Mouse (Mus musculus): Measurements from ENCODE around the gene Taf1d.

DNA sequence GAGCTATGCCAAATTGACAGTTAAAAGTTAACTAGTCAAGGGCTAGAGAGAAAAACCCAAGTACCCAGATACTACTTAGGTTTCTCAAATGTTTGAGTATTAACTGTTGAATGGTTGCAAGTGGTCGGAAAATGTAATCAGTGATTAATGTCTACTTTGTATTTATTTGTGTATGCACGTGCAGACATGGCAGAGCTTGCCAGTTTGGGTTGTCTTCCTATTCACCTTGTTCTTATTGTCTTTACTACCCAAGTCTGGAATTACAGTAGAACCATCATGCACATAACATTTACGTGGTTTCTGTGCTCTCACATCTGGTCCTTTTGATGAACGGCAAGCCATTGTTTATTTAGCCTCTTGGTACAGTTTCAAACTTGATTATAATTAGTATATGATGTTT, 3.4 kb downstream of the Taf1d start:
- TF ChIP-seq POLR2A (IDR thresholded peaks at IDR 0.05; ENCODE audit: extremely low read depth, insufficient read depth, low read length) (no peak), CTCF (IDR thresholded peaks at IDR 0.05; ENCODE audit: low read depth, low read length) (no peak)

Measured in liver, adult 2 months (tissue).